Mouse (Mus musculus) neural tube, embryonic 14.5 days (tissue): ENCODE data around the gene AC124502.3. TPM values are rescaled to one million over a fixed set of nuclear protein-coding genes. Genes with fewer than 3 reads are reported as not detected.
A peak's percentile ranks its signal among the peaks of the same experiment; 100 is the strongest.

Experiments used
- ATAC-seq: fragments of 200-750 bp; cut with Nextera tagmentation; 2 replicates; pipeline ENCODE4 v1.8.0; 2017; ENCODE audit warnings: low read depth, mild to moderate bottlenecking, moderate TSS enrichment, moderate library complexity
- H3K27ac ChIP-seq: fragments of 300-500 bp; sonication (generic); 2 replicates; pipeline ENCODE4 v1.5.1; 2014; ENCODE audit warnings: low read depth, mild to moderate bottlenecking, control low read depth, low read length, moderate library complexity, mixed read lengths
- H3K27me3 ChIP-seq: fragments of 300-500 bp; sonication (generic); 2 replicates; pipeline ENCODE4 v1.6.1; 2014; ENCODE audit warnings: low read length; ENCODE audit not compliant: control insufficient read depth, insufficient read depth
- H3K36me3 ChIP-seq: fragments of 300-500 bp; sonication (generic); 2 replicates; pipeline ENCODE4 v1.6.1; 2014; ENCODE audit warnings: low read length, mixed read lengths; ENCODE audit not compliant: control insufficient read depth, insufficient read depth
- H3K4me1 ChIP-seq: fragments of 300-500 bp; sonication (generic); 2 replicates; pipeline ENCODE4 v1.6.1; 2014; ENCODE audit warnings: low read length; ENCODE audit not compliant: control insufficient read depth, insufficient read depth
- H3K4me2 ChIP-seq: fragments of 300-500 bp; sonication (generic); 2 replicates; pipeline ENCODE4 v1.6.1; 2014; ENCODE audit warnings: mild to moderate bottlenecking, low read depth, low read length, control low read depth
- H3K4me3 ChIP-seq: fragments of 300-500 bp; sonication (generic); 2 replicates; pipeline ENCODE4 v1.5.1; 2014; ENCODE audit warnings: low read depth, low read length, control low read depth, mixed read lengths
- H3K9ac ChIP-seq: fragments of 300-500 bp; sonication (generic); replicated peaks from 2 replicates; pipeline ENCODE4 v1.6.1; 2014; ENCODE audit warnings: low read depth, mild to moderate bottlenecking, control low read depth, low read length, mixed read lengths
- H3K9me3 ChIP-seq: fragments of 300-500 bp; sonication (generic); 2 replicates; pipeline ENCODE4 v1.6.1; 2016; ENCODE audit warnings: low read length; ENCODE audit not compliant: control insufficient read depth
- WGBS: fragments of 180-500 bp; shearing (Covaris S2); extraction: QIAGEN DNeasy Blood & Tissue Kit; methylation state at CpG from one replicate; pipeline ENCODE4 v1.1.7; 2014; 5-methylcytosine and 5-hydroxymethylcytosine counted together
- polyA plus RNA-seq: library from polyadenylated mRNA; unstranded; fragments of >200 nt; fragmentation: Nextera tagmentation; extraction: Ambion mirVana; gene quantifications from 2 replicates; pipeline ENCODE4 v1.2.1, GENCODE M21; 2014

AC124502.3 gene
- polyA plus RNA-seq, 1 experiment from 2014 or later: 3.0 TPM

DNA sequence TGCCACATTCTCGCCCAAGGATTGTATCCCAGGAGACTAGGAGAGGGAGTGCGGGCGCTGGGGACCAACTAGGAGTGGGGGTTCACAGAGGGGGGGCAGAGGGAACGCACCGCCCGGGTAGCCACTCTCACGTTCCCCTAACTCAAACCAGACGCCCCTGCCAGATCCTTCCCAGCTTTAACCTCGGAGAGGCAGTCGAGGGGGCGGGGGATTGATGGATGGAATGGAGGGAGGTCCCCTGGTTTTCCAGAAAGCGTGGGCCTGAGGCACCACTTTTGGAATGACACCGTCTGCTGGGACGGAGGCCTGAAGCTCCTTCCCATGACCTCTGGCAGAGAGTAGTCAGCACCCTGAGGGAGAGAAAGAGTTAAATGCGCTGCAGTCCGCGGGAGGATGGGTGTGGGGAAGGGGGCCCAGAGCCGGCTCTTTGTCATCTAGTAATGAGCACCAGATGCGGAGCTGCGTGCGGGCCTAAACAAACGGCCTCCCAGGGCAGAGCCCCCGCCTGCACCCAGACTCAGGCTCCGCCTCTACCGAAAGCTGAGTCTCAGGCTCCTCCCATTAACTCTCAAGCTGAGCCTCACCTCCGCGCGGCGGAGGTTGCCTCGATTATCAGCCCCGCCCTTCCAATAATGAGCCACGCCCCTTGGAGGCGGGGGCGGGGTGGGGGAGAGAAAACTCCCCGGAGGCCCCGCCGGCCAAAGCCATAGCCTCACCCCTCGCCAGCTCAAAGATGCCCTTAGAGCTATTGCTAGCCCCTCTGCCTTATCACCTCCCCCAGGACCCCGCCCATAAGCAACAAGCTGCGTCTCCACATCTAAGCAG, 33.1 kb downstream of the AC124502.3 start:
- peak overlapping the region; percentile 36 for H3K4me3 ChIP-seq
- under 1% methylated on average over 40 of the region's 40 CpGs for WGBS
- peaks cover 28% of the 10 kb centered on the region for H3K4me1 ChIP-seq
- H3K27ac ChIP-seq: peak overlapping the region; percentile 61
- peak overlapping the region; percentile 49 for H3K9ac ChIP-seq
- H3K27me3 ChIP-seq: peaks cover 20% of the 10 kb centered on the region
- peak overlapping the region; percentile 61 for H3K4me2 ChIP-seq
- H3K36me3 ChIP-seq: no peaks in the 10 kb centered on the region
- ATAC-seq: peak; percentile 74
- no peaks in the 10 kb centered on the region for H3K9me3 ChIP-seq

DNA sequence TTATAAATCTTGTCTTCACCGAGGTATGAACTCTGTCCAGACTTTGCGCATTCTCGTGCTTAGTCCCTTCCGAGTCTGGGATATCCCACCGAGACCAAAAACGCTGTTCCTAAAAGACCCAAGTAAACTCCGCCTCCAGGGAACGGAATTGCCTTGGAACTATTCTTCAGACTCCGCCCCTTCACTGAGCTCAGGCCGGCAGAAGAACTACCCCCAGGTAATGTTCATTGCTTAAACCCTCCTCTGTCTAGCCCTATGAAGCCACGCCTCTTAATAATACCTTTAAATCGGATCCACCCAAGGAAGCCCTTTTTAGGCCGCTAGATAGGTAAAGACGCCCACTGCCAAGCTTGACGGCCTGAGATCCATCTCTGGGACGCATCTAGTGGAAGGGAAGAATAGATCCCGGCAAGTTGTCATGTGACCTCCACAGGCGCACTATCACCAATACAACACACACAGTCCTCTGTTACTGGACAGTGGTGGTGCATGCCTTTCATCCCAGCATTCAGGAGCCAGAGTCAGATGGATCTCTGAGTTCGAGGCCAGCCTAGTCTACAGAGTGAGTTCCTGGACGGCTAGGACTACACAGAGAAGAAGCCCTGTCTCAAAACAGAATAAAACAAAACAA, 33.8 kb downstream of the AC124502.3 start:
- Histone ChIP-seq H3K4me3 (peak overlapping the region; percentile 36), H3K9me3 (no peaks in the 10 kb centered on the region), H3K36me3 (no peaks in the 10 kb centered on the region), H3K27ac (no peak overlapping the region), H3K27me3 (peaks cover 14% of the 10 kb centered on the region), H3K4me1 (peaks cover 25% of the 10 kb centered on the region), H3K4me2 (peak overlapping the region; percentile 61), H3K9ac (no peak overlapping the region)
- ATAC-seq: 0 out of 2 replicates have a peak, but pooled peaks have one; percentile 2
- 3% methylated on average over 20 of the region's 20 CpGs for WGBS

DNA sequence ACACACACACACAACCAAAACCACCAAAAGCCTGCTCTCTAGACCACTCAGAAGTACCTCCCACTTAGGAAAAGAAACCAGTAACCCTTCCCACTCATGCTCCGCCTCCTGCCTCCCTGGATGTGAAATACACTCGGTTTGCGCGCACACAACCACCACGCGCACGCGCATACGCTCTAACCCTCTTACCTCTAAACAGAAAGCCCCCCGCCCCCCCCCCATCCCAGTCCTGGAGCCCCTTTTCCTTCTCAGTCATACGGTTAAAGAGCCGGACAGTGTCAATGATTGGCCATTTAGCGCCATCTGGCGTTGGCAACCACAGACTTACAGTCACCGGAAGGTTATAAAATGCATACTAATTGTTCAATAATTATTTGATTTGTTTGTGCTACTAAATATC, 34.3 kb downstream of the AC124502.3 start:
- H3K4me1 ChIP-seq: peaks cover 20% of the 10 kb centered on the region
- no peaks in the 10 kb centered on the region for H3K36me3 ChIP-seq
- H3K4me3 ChIP-seq: 0 out of 2 replicates have a peak overlapping the region, but pooled peaks have one; percentile 14
- 2% methylated on average over 15 of the region's 15 CpGs for WGBS
- no peak overlapping the region for H3K27ac ChIP-seq
- ATAC-seq: no peak
- H3K27me3 ChIP-seq: peaks cover 12% of the 10 kb centered on the region
- H3K9me3 ChIP-seq: no peaks in the 10 kb centered on the region
- no peak overlapping the region for H3K9ac ChIP-seq
- H3K4me2 ChIP-seq: peak overlapping the region; percentile 61; the same call in 1 of the 2 replicates

DNA sequence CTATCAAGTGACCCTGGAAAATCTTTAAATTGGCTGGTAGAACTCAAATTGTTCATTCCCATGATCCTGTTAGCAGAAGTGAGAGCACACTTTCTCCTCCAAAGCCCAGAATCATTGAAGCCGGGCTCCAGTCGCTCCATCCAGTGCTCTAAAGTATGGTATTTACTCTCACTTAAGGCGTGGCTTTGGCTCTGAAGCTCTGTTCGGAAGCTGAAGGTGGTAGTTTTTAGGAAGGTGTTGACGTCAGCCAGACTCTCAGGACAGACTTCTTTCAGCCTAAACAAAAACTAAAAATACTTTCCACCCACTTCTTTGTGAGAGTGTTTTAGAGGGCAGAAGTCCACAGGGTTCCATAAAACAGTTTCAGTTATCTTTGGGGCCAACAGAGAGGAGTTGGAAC, 34.8 kb downstream of the AC124502.3 start:
- Histone ChIP-seq H3K4me3 (no peak overlapping the region), H3K27ac (no peak overlapping the region), H3K36me3 (no peaks in the 10 kb centered on the region), H3K9me3 (no peaks in the 10 kb centered on the region), H3K27me3 (peaks cover 8% of the 10 kb centered on the region; the same call in 1 of the 2 replicates), H3K9ac (no peak overlapping the region), H3K4me2 (no peak overlapping the region), H3K4me1 (peaks cover 15% of the 10 kb centered on the region)
- WGBS: 43% methylated on average over 5 of the region's 5 CpGs
- ATAC-seq: no peak

DNA sequence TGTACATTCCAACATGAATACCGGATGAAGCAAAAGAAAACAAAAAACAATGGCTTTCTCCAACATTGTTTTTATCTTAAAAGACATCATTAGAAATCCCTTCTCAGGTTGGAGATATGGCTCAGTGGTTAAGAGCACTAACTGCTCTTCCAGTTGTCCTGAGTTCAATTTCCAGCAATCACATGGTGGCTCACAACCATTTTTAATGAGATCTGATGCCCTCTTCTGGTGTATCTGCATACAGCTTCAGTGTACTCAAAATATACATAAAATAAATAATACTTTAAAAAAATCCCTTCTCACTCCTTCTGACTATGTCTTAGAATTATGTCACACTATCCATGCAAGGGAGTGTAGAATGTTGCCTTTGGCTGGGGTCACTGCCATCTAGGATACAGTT, 40.6 kb downstream of the AC124502.3 start:
- no peaks in the 10 kb centered on the region for H3K36me3 ChIP-seq
- H3K9ac ChIP-seq: no peak overlapping the region
- no peak overlapping the region for H3K27ac ChIP-seq
- no peaks in the 10 kb centered on the region for H3K9me3 ChIP-seq
- 91% methylated on average over 1 of the region's 1 CpGs for WGBS
- peaks cover 29% of the 10 kb centered on the region for H3K27me3 ChIP-seq
- no peak for ATAC-seq
- H3K4me3 ChIP-seq: no peak overlapping the region
- H3K4me2 ChIP-seq: no peak overlapping the region
- H3K4me1 ChIP-seq: no peaks in the 10 kb centered on the region

DNA sequence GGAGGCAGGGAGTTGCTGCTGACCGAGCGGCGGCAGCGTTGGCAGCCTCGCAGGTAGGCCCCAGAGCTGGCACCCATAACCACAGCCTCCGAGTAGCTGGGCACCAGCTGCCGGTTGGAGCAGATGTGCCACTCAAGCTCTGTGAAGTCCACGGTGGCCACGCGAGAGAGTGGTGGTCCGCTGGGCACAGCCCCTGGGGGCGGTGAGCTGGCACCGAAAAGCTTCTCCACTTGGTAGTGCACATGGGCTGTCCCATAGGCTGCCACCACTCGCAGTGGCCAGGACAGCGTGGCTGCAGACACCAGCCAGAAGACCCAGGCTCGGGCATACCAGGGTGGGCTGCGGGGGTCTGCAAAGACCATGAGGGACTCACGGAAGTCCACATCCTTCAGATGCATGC, 43.3 kb downstream of the AC124502.3 start:
- WGBS: 70% methylated on average over 18 of the region's 18 CpGs
- H3K9ac ChIP-seq: no peak overlapping the region
- no peaks in the 10 kb centered on the region for H3K9me3 ChIP-seq
- no peak for ATAC-seq
- no peaks in the 10 kb centered on the region for H3K36me3 ChIP-seq
- peaks cover 41% of the 10 kb centered on the region for H3K27me3 ChIP-seq
- no peak overlapping the region for H3K27ac ChIP-seq
- no peak overlapping the region for H3K4me3 ChIP-seq
- H3K4me2 ChIP-seq: no peak overlapping the region
- H3K4me1 ChIP-seq: no peaks in the 10 kb centered on the region

DNA sequence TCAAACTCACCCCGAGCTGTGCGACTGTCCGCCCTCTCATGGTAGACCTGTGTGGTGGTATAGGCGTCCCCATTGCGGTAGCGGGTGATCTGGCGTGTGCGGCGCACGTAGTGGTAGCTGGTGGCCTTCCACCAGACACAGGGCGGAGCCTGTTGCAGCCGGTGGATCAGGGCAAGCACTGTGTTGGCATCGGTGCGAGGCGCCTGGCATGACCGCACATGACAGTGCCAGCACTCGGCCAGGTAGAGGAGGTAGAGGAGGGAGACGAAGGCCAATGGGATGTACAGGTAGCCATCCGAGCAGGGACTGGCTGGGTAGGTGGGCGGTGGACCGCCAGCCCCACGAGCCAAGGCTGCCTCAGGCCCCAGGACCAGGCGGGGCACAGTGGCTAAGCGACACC, 43.9 kb downstream of the AC124502.3 start:
- Histone ChIP-seq H3K27ac (no peak overlapping the region), H3K9me3 (no peaks in the 10 kb centered on the region), H3K9ac (no peak overlapping the region), H3K27me3 (peaks cover 41% of the 10 kb centered on the region), H3K4me3 (no peak overlapping the region), H3K4me2 (no peak overlapping the region), H3K36me3 (no peaks in the 10 kb centered on the region), H3K4me1 (peaks cover 4% of the 10 kb centered on the region; the same call in 1 of the 2 replicates)
- 73% methylated on average over 24 of the region's 24 CpGs for WGBS
- ATAC-seq: no peak

DNA sequence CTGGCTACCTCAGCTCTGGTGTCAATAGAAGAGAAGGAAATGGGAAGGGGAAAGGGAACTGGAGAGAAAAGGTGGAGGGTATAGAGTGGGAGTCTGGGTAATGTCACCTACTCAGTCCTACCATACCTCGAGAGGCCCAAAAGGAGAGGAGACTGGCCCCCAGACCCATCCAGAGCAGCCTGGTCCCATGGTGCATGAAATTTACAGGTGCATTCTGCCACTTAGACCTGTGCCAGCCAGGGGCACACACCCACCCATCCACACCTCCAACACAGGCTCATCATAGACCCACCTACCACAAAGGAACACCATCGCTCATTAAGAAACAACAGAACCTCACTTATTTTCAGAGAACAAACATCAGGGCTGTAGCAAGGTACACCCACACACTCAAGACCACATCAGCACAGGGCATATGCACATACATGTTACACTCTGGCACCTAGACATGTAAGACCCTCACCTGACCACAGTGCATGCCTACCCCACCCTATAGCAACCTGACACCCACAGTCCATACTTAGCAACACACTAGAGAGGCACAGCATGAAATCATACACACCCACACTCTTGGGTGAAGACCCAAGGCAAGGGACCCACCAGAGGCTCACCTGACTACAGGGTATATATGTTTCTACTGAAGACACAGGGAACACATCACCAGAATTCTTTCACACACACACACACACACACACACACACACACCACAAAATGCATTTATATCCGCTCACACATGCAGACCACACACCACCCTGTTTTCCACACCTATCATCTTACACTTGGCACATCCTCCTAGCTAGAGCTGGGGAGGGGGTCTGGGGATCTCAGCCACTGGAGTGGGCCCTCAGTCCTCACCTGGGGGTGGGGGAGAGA, 45.5 kb downstream of the AC124502.3 start:
- ATAC-seq: no peak
- peaks cover 8% of the 10 kb centered on the region for H3K4me1 ChIP-seq
- peaks cover 41% of the 10 kb centered on the region for H3K27me3 ChIP-seq
- H3K4me3 ChIP-seq: peak overlapping the region; percentile 53
- H3K36me3 ChIP-seq: no peaks in the 10 kb centered on the region
- H3K9me3 ChIP-seq: no peaks in the 10 kb centered on the region
- no peak overlapping the region for H3K27ac ChIP-seq
- peak overlapping the region; percentile 65 for H3K9ac ChIP-seq
- WGBS: 65% methylated on average over 3 of the region's 3 CpGs
- peak overlapping the region; percentile 67 for H3K4me2 ChIP-seq
